In the genomic region with DNA sequence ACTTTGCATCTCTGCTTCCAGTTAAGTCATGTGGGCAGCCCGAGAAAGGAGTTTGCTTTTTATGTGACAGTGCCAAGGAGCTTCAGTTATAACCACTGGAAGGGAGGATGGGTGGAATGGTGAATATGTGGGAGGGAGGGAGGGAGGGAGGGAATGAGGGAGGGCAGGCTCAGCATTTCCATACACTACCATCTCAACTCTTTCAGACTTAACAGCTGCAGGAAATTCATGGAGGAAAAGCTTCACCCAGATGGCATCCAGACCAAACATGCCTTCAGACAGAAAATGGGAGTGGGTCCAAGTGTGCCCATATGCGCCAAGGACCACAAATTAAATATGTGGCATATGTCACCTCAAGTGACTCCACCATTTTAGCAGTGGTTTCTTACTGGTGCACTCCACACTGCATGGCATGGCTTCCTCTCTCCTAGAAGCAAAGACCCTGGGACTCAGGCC, we compare ENCODE assay signal across 21 mouse cellular contexts.
DNase-seq lines count a peak whose midpoint lies in the region; ATAC-seq and TF ChIP-seq lines count a peak whose summit lies in the region.
"Had no signal": no experiment of that assay in that cellular context is flagged by ENCODE, and none has a peak within 500 bp of the region (broad histone marks: within the 10 kb centered on the region; RNA-seq: fewer than 3 reads in every experiment).

No protein-coding gene starts in this region.

- no peaks in the 10 kb centered on the region for H3K36me3 ChIP-seq in hindbrain, embryonic 13.5 days
- H3K36me3 ChIP-seq in hindbrain, embryonic 10.5 days = no peaks in the 10 kb centered on the region
- no peaks in the 10 kb centered on the region for H3K36me3 ChIP-seq in liver, postnatal 0 days (replicated peaks; ENCODE audit: insufficient read depth, low read length)
- H3K36me3 ChIP-seq: heart, embryonic 10.5 days had no signal

- no peak overlapping the region for H3K4me3 ChIP-seq in hindbrain, embryonic 13.5 days
- H3K4me3 ChIP-seq in hindbrain, embryonic 10.5 days = no peak overlapping the region
- H3K4me3 ChIP-seq in liver, postnatal 0 days (ENCODE audit: low read depth, low read length) = no peak overlapping the region
- H3K4me3 ChIP-seq: erythroblast, embryonic 14.5 days; heart, embryonic 10.5 days; layer of hippocampus, adult 2 months had no signal

- peak; percentile 28 to 29 for DNase-seq in cerebellum, postnatal 14 days
- DNase-seq in cerebellum, postnatal 4 days (ENCODE audit: low spot score in 2 of 2) = no peak
- DNase-seq in hindbrain, embryonic 10.5 days (ENCODE audit: low spot score) = no peak
- DNase-seq in NIH3T3 (ENCODE audit: low read depth) = peak; percentile 44
- peak; percentile 27 for DNase-seq in fibroblast of lung, adult 2 months (ENCODE audit: low read depth)
- no peak for DNase-seq in liver, postnatal 0 days
- no peak for DNase-seq in ovary, postnatal 14 days (ENCODE audit: low spot score)
- DNase-seq: gastrocnemius, postnatal 36 days; kidney, adult 18-20 months; kidney, postnatal 14 days; layer of hippocampus, postnatal 36 days; lung, adult 2 months; lung, postnatal 4 days; retina, postnatal 1 day; right cerebral cortex, postnatal 4 days had no signal

- H3K4me2 ChIP-seq in hindbrain, embryonic 13.5 days = no peak overlapping the region
- H3K4me2 ChIP-seq in liver, postnatal 0 days (ENCODE audit: low read depth, low read length) = no peak overlapping the region
- H3K4me2 ChIP-seq: liver, embryonic 11.5 days had no signal

- no peak for TF ChIP-seq EP300 in liver, postnatal 0 days (IDR thresholded peaks at IDR 0.05; ENCODE audit: low read depth)

- H3K27me3 ChIP-seq in hindbrain, embryonic 13.5 days = no peaks in the 10 kb centered on the region
- no peaks in the 10 kb centered on the region for H3K27me3 ChIP-seq in hindbrain, embryonic 10.5 days (ENCODE audit: insufficient read depth, poor library complexity, severe bottlenecking)
- H3K27me3 ChIP-seq in liver, postnatal 0 days (ENCODE audit: insufficient read depth, low read length) = no peaks in the 10 kb centered on the region
- H3K27me3 ChIP-seq: CH12.LX had no signal

- H3K4me1 ChIP-seq in hindbrain, embryonic 13.5 days (replicated peaks) = no peaks in the 10 kb centered on the region
- no peaks in the 10 kb centered on the region for H3K4me1 ChIP-seq in hindbrain, embryonic 10.5 days (replicated peaks)
- 0 out of 2 replicates have a peak, but pooled peaks cover 2% of the 10 kb centered on the region for H3K4me1 ChIP-seq in liver, postnatal 0 days (ENCODE audit: insufficient read depth)

- H3K9me3 ChIP-seq in hindbrain, embryonic 13.5 days = no peaks in the 10 kb centered on the region
- H3K9me3 ChIP-seq in hindbrain, embryonic 10.5 days = no peaks in the 10 kb centered on the region
- no peaks in the 10 kb centered on the region for H3K9me3 ChIP-seq in liver, postnatal 0 days (ENCODE audit: low read length)
- H3K9me3 ChIP-seq: heart, embryonic 10.5 days had no signal

- WGBS in hindbrain, embryonic 13.5 days = 88% methylated on average over 2 of the region's 2 CpGs
- WGBS in hindbrain, embryonic 10.5 days = 93% methylated on average over 2 of the region's 2 CpGs
- 86% methylated on average over 2 of the region's 2 CpGs for WGBS in liver, postnatal 0 days (ENCODE audit: insufficient replicate concordance)

- ATAC-seq in hindbrain, embryonic 13.5 days (ENCODE audit: low FRiP score) = 0 out of 2 replicates have a peak, but pooled peaks have one; percentile 32
- no peak for ATAC-seq in liver, postnatal 0 days

- no peak overlapping the region for H3K27ac ChIP-seq in hindbrain, embryonic 13.5 days
- no peak overlapping the region for H3K27ac ChIP-seq in hindbrain, embryonic 10.5 days
- no peak overlapping the region for H3K27ac ChIP-seq in liver, postnatal 0 days (ENCODE audit: low read depth)
- H3K27ac ChIP-seq: heart, embryonic 10.5 days; layer of hippocampus, adult 2 months had no signal

- no peak for TF ChIP-seq CTCF in liver, postnatal 0 days (IDR thresholded peaks at IDR 0.05; ENCODE audit: low read depth)

- no peak overlapping the region for H3K9ac ChIP-seq in hindbrain, embryonic 13.5 days
- H3K9ac ChIP-seq in liver, postnatal 0 days (replicated peaks) = no peak overlapping the region

Comparison
In these comparisons a context has a peak if more than half of its experiments do, and no peak if none do; other contexts are left out.
1. DNase-seq: peak in cerebellum, postnatal 14 days (2 of 2), NIH3T3 (single experiment) and fibroblast of lung, adult 2 months (single experiment); none in cerebellum, postnatal 4 days (0 of 2), hindbrain, embryonic 10.5 days (single experiment), liver, postnatal 0 days (single experiment) and ovary, postnatal 14 days (single experiment).